Mouse (Mus musculus): ENCODE measurements at regions not wholly inside any gene's neighbourhood (a gene's known extent, or its start where the extent isn't known, plus 50 kb on each side); places are given as distances from the start of the nearest gene placed in this dataset.

- DNase-seq, result no peak
- ATAC-seq (ENCODE audit: insufficient read depth), result no peak
- Histone ChIP-seq H3K27me3 (ENCODE audit: insufficient read depth, low read length) (no peaks in the 10 kb centered on the region), H3K27ac (ENCODE audit: low read depth) (no peak overlapping the region), H3K4me2 (no peak overlapping the region), H3K4me3 (ENCODE audit: low read depth, low read length) (no peak overlapping the region), H3K9me3 (ENCODE audit: low read depth, low read length) (no peaks in the 10 kb centered on the region), H3K9ac (no peak overlapping the region), H3K36me3 (ENCODE audit: insufficient read depth) (no peaks in the 10 kb centered on the region), H3K4me1 (ENCODE audit: insufficient read depth) (no peaks in the 10 kb centered on the region)
- TF ChIP-seq CTCF (IDR thresholded peaks at IDR 0.05; ENCODE audit: low read depth), result no peak
- 73% methylated on average over 2 of the region's 2 CpGs for WGBS
These were observed 133.6 kb downstream of the Ahr start for GRCm38 (mm10) chr12:35401219-35401618.

- Histone ChIP-seq H3K9ac (no peak overlapping the region), H3K4me2 (no peak overlapping the region), H3K9me3 (ENCODE audit: low read depth, low read length) (no peaks in the 10 kb centered on the region), H3K4me1 (ENCODE audit: insufficient read depth) (no peaks in the 10 kb centered on the region), H3K27me3 (ENCODE audit: insufficient read depth, low read length) (no peaks in the 10 kb centered on the region), H3K27ac (ENCODE audit: low read depth) (no peak overlapping the region), H3K4me3 (ENCODE audit: low read depth, low read length) (no peak overlapping the region), H3K36me3 (ENCODE audit: insufficient read depth) (no peaks in the 10 kb centered on the region)
- no peak for ATAC-seq (ENCODE audit: insufficient read depth)
- DNase-seq, result no peak
- no peak for TF ChIP-seq CTCF (IDR thresholded peaks at IDR 0.05; ENCODE audit: low read depth)
- WGBS, result 76% methylated on average over 1 of the region's 1 CpGs
These were observed 139.6 kb downstream of the Ahr start for GRCm38 (mm10) chr12:35395211-35395610.

- no peak overlapping the region for H3K27ac ChIP-seq (ENCODE audit: low read depth)
- H3K9me3 ChIP-seq (ENCODE audit: low read depth, low read length), result no peaks in the 10 kb centered on the region
- H3K9ac ChIP-seq, result no peak overlapping the region
- peak; percentile 13 for DNase-seq
- H3K4me2 ChIP-seq, result no peak overlapping the region
- no peak for TF ChIP-seq CTCF (IDR thresholded peaks at IDR 0.05; ENCODE audit: low read depth)
- 51% methylated on average over 2 of the region's 2 CpGs for WGBS
- ATAC-seq (ENCODE audit: insufficient read depth), result no peak
- H3K4me3 ChIP-seq (ENCODE audit: low read depth, low read length), result no peak overlapping the region
- H3K36me3 ChIP-seq (ENCODE audit: insufficient read depth), result no peaks in the 10 kb centered on the region
- H3K27me3 ChIP-seq (ENCODE audit: insufficient read depth, low read length), result no peaks in the 10 kb centered on the region
- H3K4me1 ChIP-seq (ENCODE audit: insufficient read depth), result no peaks in the 10 kb centered on the region
These were observed 142.7 kb downstream of the Ahr start for GRCm38 (mm10) chr12:35392111-35392510.

- H3K9ac ChIP-seq, result no peak overlapping the region
- 84% methylated on average over 1 of the region's 1 CpGs for WGBS
- no peak overlapping the region for H3K4me3 ChIP-seq (ENCODE audit: low read depth, low read length)
- no peak for TF ChIP-seq CTCF (IDR thresholded peaks at IDR 0.05; ENCODE audit: low read depth)
- H3K4me2 ChIP-seq, result no peak overlapping the region
- H3K27ac ChIP-seq (ENCODE audit: low read depth), result no peak overlapping the region
- H3K4me1 ChIP-seq (ENCODE audit: insufficient read depth), result no peaks in the 10 kb centered on the region
- DNase-seq (no peak), ATAC-seq (ENCODE audit: insufficient read depth) (no peak)
- H3K9me3 ChIP-seq (ENCODE audit: low read depth, low read length), result no peaks in the 10 kb centered on the region
- no peaks in the 10 kb centered on the region for H3K36me3 ChIP-seq (ENCODE audit: insufficient read depth)
- H3K27me3 ChIP-seq (ENCODE audit: insufficient read depth, low read length), result no peaks in the 10 kb centered on the region
These were observed 144.6 kb downstream of the Ahr start for GRCm38 (mm10) chr12:35390266-35390665.

GRCm38 (mm10) chr12:35389839-35390238 lies 145.0 kb downstream of the Ahr start:
- H3K9ac ChIP-seq, result no peak overlapping the region
- ATAC-seq (ENCODE audit: insufficient read depth) (no peak), DNase-seq (no peak)
- no peaks in the 10 kb centered on the region for H3K9me3 ChIP-seq (ENCODE audit: low read depth, low read length)
- H3K4me3 ChIP-seq (ENCODE audit: low read depth, low read length), result no peak overlapping the region
- no peak for TF ChIP-seq CTCF (IDR thresholded peaks at IDR 0.05; ENCODE audit: low read depth)
- no peaks in the 10 kb centered on the region for H3K27me3 ChIP-seq (ENCODE audit: insufficient read depth, low read length)
- H3K27ac ChIP-seq (ENCODE audit: low read depth), result no peak overlapping the region
- H3K36me3 ChIP-seq (ENCODE audit: insufficient read depth), result no peaks in the 10 kb centered on the region
- H3K4me2 ChIP-seq, result no peak overlapping the region
- no peaks in the 10 kb centered on the region for H3K4me1 ChIP-seq (ENCODE audit: insufficient read depth)

- ATAC-seq (ENCODE audit: insufficient read depth) (no peak), DNase-seq (peak; percentile 19)
- H3K4me3 ChIP-seq (ENCODE audit: low read depth, low read length), result no peak overlapping the region
- no peak overlapping the region for H3K27ac ChIP-seq (ENCODE audit: low read depth)
- H3K4me1 ChIP-seq (ENCODE audit: insufficient read depth), result no peaks in the 10 kb centered on the region
- H3K9ac ChIP-seq, result no peak overlapping the region
- no peak overlapping the region for H3K4me2 ChIP-seq
- TF ChIP-seq CTCF (IDR thresholded peaks at IDR 0.05; ENCODE audit: low read depth), result no peak
- H3K27me3 ChIP-seq (ENCODE audit: insufficient read depth, low read length), result no peaks in the 10 kb centered on the region
- no peaks in the 10 kb centered on the region for H3K36me3 ChIP-seq (ENCODE audit: insufficient read depth)
- 54% methylated on average over 4 of the region's 4 CpGs for WGBS
- no peaks in the 10 kb centered on the region for H3K9me3 ChIP-seq (ENCODE audit: low read depth, low read length)
These were observed 150.6 kb downstream of the Ahr start for GRCm38 (mm10) chr12:35384211-35384610.

GRCm38 (mm10) chr12:35377266-35377665 lies 157.6 kb downstream of the Ahr start:
- Histone ChIP-seq H3K9ac (no peak overlapping the region), H3K4me1 (ENCODE audit: insufficient read depth) (no peaks in the 10 kb centered on the region), H3K4me3 (ENCODE audit: low read depth, low read length) (no peak overlapping the region), H3K27me3 (ENCODE audit: insufficient read depth, low read length) (no peaks in the 10 kb centered on the region), H3K36me3 (ENCODE audit: insufficient read depth) (no peaks in the 10 kb centered on the region), H3K27ac (ENCODE audit: low read depth) (no peak overlapping the region), H3K9me3 (ENCODE audit: low read depth, low read length) (no peaks in the 10 kb centered on the region), H3K4me2 (no peak overlapping the region)
- TF ChIP-seq CTCF (IDR thresholded peaks at IDR 0.05; ENCODE audit: low read depth), result no peak
- ATAC-seq (ENCODE audit: insufficient read depth) (no peak), DNase-seq (no peak)
- WGBS, result 78% methylated on average over 3 of the region's 3 CpGs

- Histone ChIP-seq H3K4me1 (ENCODE audit: insufficient read depth) (no peaks in the 10 kb centered on the region), H3K9ac (no peak overlapping the region), H3K36me3 (ENCODE audit: insufficient read depth) (no peaks in the 10 kb centered on the region), H3K4me2 (no peak overlapping the region), H3K9me3 (ENCODE audit: low read depth, low read length) (no peaks in the 10 kb centered on the region), H3K4me3 (ENCODE audit: low read depth, low read length) (no peak overlapping the region), H3K27me3 (ENCODE audit: insufficient read depth, low read length) (no peaks in the 10 kb centered on the region), H3K27ac (ENCODE audit: low read depth) (no peak overlapping the region)
- DNase-seq (no peak), ATAC-seq (ENCODE audit: insufficient read depth) (no peak)
- TF ChIP-seq CTCF (IDR thresholded peaks at IDR 0.05; ENCODE audit: low read depth), result no peak
These were observed 158.5 kb downstream of the Ahr start for GRCm38 (mm10) chr12:35376365-35376764.
